Mouse (Mus musculus): Measurements from ENCODE around the gene Zbtb8b. TPM values are rescaled to one million over a fixed set of nuclear protein-coding genes. Genes with fewer than 3 reads are reported as not detected.

Gene Zbtb8b
- polyA plus RNA-seq (2012; rRNA removed), result 2.1 and 2.2 TPM in 2 replicates

DNA sequence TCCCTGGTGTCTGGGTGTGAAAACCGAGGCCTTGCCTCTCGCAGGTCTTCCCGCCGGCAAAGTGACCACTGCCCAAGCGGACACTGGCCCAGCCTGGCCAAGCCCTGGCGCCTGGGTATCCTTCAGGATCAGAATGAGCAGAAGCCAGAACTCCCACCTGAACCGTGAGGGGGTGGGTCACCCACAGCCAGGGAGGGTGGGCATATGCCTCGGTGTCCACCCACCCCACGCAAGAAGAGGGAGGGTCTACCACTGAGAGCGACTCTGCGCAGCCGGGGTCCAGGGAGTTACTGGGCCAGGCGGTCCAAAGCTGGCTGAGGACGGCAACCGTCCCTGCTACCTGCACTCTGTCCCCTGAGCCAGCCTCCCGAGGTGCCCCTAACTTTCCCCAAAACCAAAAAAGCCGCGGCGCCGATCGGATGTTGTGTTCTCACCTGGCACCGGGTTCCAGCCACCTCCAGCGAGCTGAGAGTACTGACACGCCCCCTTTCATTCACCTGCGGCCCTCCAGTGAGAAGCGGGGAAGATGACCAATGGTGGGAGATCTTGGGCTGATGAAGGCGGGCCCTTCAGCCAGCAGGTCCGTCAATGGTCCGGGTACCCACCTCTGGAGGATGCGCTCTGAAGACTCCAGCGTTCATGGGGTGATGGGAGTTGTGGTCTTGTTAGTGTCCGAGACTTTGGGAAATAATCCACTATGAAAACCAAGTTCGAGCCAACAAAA is at the start of gene Zbtb8b:
TSS of gene Zbtb8b (minus strand) at position 514 of the 724 bp plus-strand sequence.
- Histone ChIP-seq H3K27ac (ENCODE audit: insufficient read depth, low read length) (no peak within 1 kb of the TSS), H3K4me3 (replicated peaks; ENCODE audit: insufficient read depth, low read depth, low read length) (peak within 1 kb of the TSS; percentile 56), H3K4me1 (ENCODE audit: control insufficient read depth, insufficient read depth, low read length) (no peaks in the 10 kb centered on the region; the same call in 1 of the 2 replicates), H3K27me3 (ENCODE audit: control insufficient read depth, insufficient read depth, low read length) (no peaks in the 10 kb centered on the region)
- WGBS, result 3% methylated on average over 33 of the region's 33 CpGs
- DNase-seq, result peak; percentile 82 to 89
- TF ChIP-seq CTCF (IDR thresholded peaks at IDR 0.05; ENCODE audit: borderline replicate concordance, insufficient read depth, low read depth, low read length) (no peak), POLR2A (IDR thresholded peaks at IDR 0.05; ENCODE audit: borderline replicate concordance, insufficient read depth, low read length) (no peak)

GRCm38 (mm10) chr4:129481090-129481489 is 40.4 kb upstream of the Zbtb8b start:
- Histone ChIP-seq H3K27ac (ENCODE audit: insufficient read depth, low read length) (no peak overlapping the region), H3K4me3 (replicated peaks; ENCODE audit: insufficient read depth, low read depth, low read length) (no peak overlapping the region), H3K4me1 (ENCODE audit: control insufficient read depth, insufficient read depth, low read length) (no peaks in the 10 kb centered on the region; the same call in 1 of the 2 replicates), H3K27me3 (ENCODE audit: control insufficient read depth, insufficient read depth, low read length) (no peaks in the 10 kb centered on the region)
- WGBS, result 96% methylated on average over 1 of the region's 1 CpGs
- TF ChIP-seq CTCF (IDR thresholded peaks at IDR 0.05; ENCODE audit: borderline replicate concordance, insufficient read depth, low read depth, low read length) (no peak), POLR2A (IDR thresholded peaks at IDR 0.05; ENCODE audit: borderline replicate concordance, insufficient read depth, low read length) (no peak)
- no peak for DNase-seq

DNA sequence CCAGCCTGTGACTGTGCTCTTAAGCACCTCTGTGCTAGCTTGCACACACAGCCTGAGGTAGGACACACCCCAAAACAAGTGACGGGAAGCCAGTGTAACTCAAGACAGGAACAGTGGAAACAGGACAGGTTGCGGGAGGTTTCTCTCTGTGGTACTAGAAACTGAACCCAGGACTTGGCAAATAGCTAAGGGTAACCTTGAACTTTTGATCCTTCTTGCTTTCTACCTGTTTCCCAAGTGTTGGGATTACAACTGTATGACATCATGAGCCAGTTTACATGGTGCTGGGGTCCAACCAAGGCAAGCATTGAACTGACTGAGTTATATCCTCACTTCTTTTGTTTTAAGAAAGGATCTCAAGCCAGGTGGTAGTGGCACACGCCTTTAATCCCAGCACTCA is 39.2 kb upstream of the Zbtb8b start:
- Histone ChIP-seq H3K27me3 (ENCODE audit: control insufficient read depth, insufficient read depth, low read length) (no peaks in the 10 kb centered on the region), H3K27ac (ENCODE audit: insufficient read depth, low read length) (no peak overlapping the region), H3K4me3 (replicated peaks; ENCODE audit: insufficient read depth, low read depth, low read length) (no peak overlapping the region), H3K4me1 (ENCODE audit: control insufficient read depth, insufficient read depth, low read length) (no peaks in the 10 kb centered on the region; the same call in 1 of the 2 replicates)
- 95% methylated on average over 3 of the region's 3 CpGs for WGBS
- DNase-seq, result no peak
- TF ChIP-seq POLR2A (IDR thresholded peaks at IDR 0.05; ENCODE audit: borderline replicate concordance, insufficient read depth, low read length) (no peak), CTCF (IDR thresholded peaks at IDR 0.05; ENCODE audit: borderline replicate concordance, insufficient read depth, low read depth, low read length) (no peak)

- WGBS, result 90% methylated on average over 11 of the region's 11 CpGs
- Histone ChIP-seq H3K27ac (ENCODE audit: insufficient read depth, low read length) (no peak overlapping the region), H3K27me3 (ENCODE audit: control insufficient read depth, insufficient read depth, low read length) (no peaks in the 10 kb centered on the region), H3K4me1 (ENCODE audit: control insufficient read depth, insufficient read depth, low read length) (no peaks in the 10 kb centered on the region; the same call in 1 of the 2 replicates), H3K4me3 (replicated peaks; ENCODE audit: insufficient read depth, low read depth, low read length) (no peak overlapping the region)
- TF ChIP-seq POLR2A (IDR thresholded peaks at IDR 0.05; ENCODE audit: borderline replicate concordance, insufficient read depth, low read length) (no peak), CTCF (IDR thresholded peaks at IDR 0.05; ENCODE audit: borderline replicate concordance, insufficient read depth, low read depth, low read length) (no peak)
- no peak for DNase-seq
Observed at GRCm38 (mm10) chr4:129476047-129476446, 35.4 kb upstream of the Zbtb8b start.

- H3K4me1 ChIP-seq (ENCODE audit: control insufficient read depth, insufficient read depth, low read length), result peaks cover 15% of the 10 kb centered on the region; the same call in 1 of the 2 replicates
- peak in 1 of 2 experiments; percentile 44 for DNase-seq
- H3K27ac ChIP-seq (ENCODE audit: insufficient read depth, low read length), result no peak overlapping the region
- WGBS, result 38% methylated on average over 4 of the region's 4 CpGs
- no peak overlapping the region for H3K4me3 ChIP-seq (replicated peaks; ENCODE audit: insufficient read depth, low read depth, low read length)
- H3K27me3 ChIP-seq (ENCODE audit: control insufficient read depth, insufficient read depth, low read length), result no peaks in the 10 kb centered on the region
- TF ChIP-seq POLR2A (IDR thresholded peaks at IDR 0.05; ENCODE audit: borderline replicate concordance, insufficient read depth, low read length) (no peak), CTCF (IDR thresholded peaks at IDR 0.05; ENCODE audit: borderline replicate concordance, insufficient read depth, low read depth, low read length) (no peak)
Observed at GRCm38 (mm10) chr4:129464286-129464815, 23.7 kb upstream of the Zbtb8b start.

DNA sequence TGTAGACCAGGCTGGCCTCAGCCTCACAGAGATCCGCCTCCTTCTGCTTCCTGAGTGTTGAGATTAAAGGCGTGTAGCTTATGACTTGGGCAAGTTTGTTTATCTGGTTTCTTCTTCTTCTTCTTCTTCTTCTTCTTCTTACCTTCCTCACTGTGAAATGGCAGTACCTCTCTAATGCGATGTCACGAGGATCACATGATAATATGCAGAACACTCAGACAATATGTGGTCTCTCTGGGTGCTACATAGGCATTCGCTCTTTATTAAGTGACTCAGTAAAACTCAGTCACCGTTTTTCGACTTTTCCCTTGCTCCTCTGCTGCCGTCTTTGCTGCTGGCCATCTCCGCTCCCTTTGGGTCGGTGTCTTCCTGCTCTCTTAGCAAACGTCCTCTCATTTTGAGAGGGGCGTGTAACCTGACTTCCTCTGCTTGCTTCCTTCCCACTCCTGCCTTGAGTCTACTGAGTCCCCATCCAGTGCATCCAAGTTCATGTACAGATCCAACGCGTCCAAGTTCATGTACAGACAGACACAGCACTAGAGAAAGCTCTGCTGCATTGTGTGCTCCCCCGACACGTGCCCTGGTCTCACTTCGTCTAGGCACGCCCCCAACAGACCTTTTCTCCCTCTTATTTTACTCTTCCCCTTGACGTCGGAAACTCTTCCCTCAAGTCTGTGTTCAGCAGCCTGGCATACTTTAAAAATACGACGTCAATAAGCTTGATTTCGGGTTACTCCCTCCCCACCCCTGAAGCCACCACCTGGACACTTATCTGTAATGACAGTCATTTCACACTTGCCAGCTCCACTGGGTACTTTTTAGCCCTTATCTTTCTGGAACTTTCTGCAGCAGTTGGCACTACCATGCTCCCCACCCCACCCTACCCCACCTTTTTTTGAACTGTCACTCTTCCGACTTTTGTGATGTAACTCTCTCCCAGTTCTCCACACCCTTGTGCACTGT is 22.7 kb upstream of the Zbtb8b start:
- H3K4me3 ChIP-seq (replicated peaks; ENCODE audit: insufficient read depth, low read depth, low read length), result no peak overlapping the region

GRCm38 (mm10) chr4:129462118-129462517 is 21.5 kb upstream of the Zbtb8b start:
- peak; percentile 22 to 53 for DNase-seq
- TF ChIP-seq POLR2A (IDR thresholded peaks at IDR 0.05; ENCODE audit: borderline replicate concordance, insufficient read depth, low read length) (no peak), CTCF (IDR thresholded peaks at IDR 0.05; ENCODE audit: borderline replicate concordance, insufficient read depth, low read depth, low read length) (no peak)
- H3K27me3 ChIP-seq (ENCODE audit: control insufficient read depth, insufficient read depth, low read length), result no peaks in the 10 kb centered on the region
- H3K4me3 ChIP-seq (replicated peaks; ENCODE audit: insufficient read depth, low read depth, low read length), result peak overlapping the region; percentile 66
- no peak overlapping the region for H3K27ac ChIP-seq (ENCODE audit: insufficient read depth, low read length)
- WGBS, result 5% methylated on average over 3 of the region's 3 CpGs
- H3K4me1 ChIP-seq (ENCODE audit: control insufficient read depth, insufficient read depth, low read length), result peaks cover 15% of the 10 kb centered on the region; the same call in 1 of the 2 replicates

More for the DNA sequence above, 22.7 kb upstream of the Zbtb8b start:
- 78% methylated on average over 24 of the region's 24 CpGs for WGBS
- Histone ChIP-seq H3K27me3 (ENCODE audit: control insufficient read depth, insufficient read depth, low read length) (no peaks in the 10 kb centered on the region), H3K4me1 (ENCODE audit: control insufficient read depth, insufficient read depth, low read length) (peaks cover 15% of the 10 kb centered on the region; the same call in 1 of the 2 replicates), H3K27ac (ENCODE audit: insufficient read depth, low read length) (no peak overlapping the region)
- DNase-seq, result peak in 1 of 2 experiments; percentile 18
- TF ChIP-seq CTCF (IDR thresholded peaks at IDR 0.05; ENCODE audit: borderline replicate concordance, insufficient read depth, low read depth, low read length) (no peak), POLR2A (IDR thresholded peaks at IDR 0.05; ENCODE audit: borderline replicate concordance, insufficient read depth, low read length) (no peak)
